Mouse (Mus musculus): ENCODE measurements around the gene Gm3317.
"Not testable (repeated sequence)": the region's sequence is repeated elsewhere in the genome, so short reads cannot be mapped to it uniquely, and the experiment has no call there.

Gene Gm3317

DNA sequence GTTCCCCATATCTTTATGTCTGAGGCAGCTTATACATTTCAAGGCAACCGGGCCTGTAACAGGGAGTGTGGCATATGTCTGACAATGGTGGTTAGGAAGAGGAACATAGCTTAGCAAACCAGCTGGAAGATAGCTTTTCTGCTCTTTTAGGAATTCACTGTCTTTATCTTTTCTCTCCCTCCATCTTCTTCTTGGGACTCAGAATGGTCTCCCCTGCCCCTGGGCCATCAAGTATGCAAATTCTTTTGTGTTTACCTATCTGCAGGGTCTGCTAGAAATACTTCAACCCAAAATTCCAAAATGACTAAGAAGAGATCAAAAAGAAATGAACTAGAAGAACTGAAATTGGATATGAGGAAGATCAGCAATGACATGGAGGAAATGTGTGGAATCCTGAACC, at the start of gene Gm3317:
TSS of gene Gm3317 (plus strand) at position 301 of the 400 bp plus-strand sequence.
- not testable (repeated sequence) for DNase-seq (ENCODE audit: low spot score in 2 of 2)

DNA sequence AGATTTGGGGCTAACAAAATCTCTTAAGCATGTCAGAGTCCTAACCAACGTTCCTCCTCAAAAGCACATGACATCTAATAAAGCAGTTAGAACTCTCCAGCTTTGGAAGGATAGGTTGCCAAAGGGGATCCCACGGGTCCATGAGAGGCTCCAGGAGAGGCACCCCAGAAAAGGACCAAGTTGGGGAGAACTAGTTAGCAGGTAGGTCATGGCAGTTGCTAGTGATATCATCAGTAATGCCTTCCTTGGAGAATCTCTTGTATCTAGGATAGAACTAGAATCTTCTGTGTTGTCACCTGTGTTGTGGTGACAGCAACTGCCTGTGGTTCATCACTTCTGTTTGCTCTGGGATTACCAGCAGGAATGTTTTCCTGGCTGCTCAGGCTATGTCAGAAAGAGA, 33.1 kb upstream of the Gm3317 start, which contains the start of gene Gm8279:
TSS of gene Gm8279 (plus strand) at position 301 of the 400 bp plus-strand sequence.
- DNase-seq (ENCODE audit: low spot score in 2 of 2), result not testable (repeated sequence)

- DNase-seq (ENCODE audit: low spot score in 2 of 2), result not testable (repeated sequence)
Measured at GRCm38 (mm10) chr14:5185493-5185892, 21.2 kb downstream of the Gm3317 start, which contains the start of gene Gm8271. TSS of gene Gm8271 (plus strand) at chr14:5185793.
